Mouse (Mus musculus): ENCODE measurements around the gene Prss37. TPM values are rescaled to one million over a fixed set of nuclear protein-coding genes. Genes with fewer than 3 reads are reported as not detected.

Gene Prss37
- polyA plus RNA-seq (2014; fragmentation: Illumina TruSeq; extraction: RNeasy Lipid Tissue Mini Kit (QIAGEN cat#74804); ENCODE audit: low read depth, low replicate concordance): 3.7 TPM

GRCm38 (mm10) chr6:40519408-40519807, at the start of gene Prss37:
Gene Prss37 (minus strand): TSS chr6:40519508.

GRCm38 (mm10) chr6:40554950-40555349, 35.6 kb upstream of the Prss37 start, which contains the start of gene Olfr461:
Gene Olfr461 (minus strand): TSS chr6:40555050.

GRCm38 (mm10) chr6:40493229-40493628, 26.1 kb downstream of the Prss37 start, which contains the start of gene Tas2r108:
Gene Tas2r108 (plus strand): TSS chr6:40493529.

GRCm38 (mm10) chr6:40490933-40491332, 28.4 kb downstream of the Prss37 start, which contains the start of gene Tas2r137:
Gene Tas2r137 (plus strand): TSS chr6:40491233.

GRCm38 (mm10) chr6:40470916-40471719, 48.2 kb downstream of the Prss37 start, which contains the start of gene Ssbp1:
Gene Ssbp1 (plus strand): TSS chr6:40471352.

Other genes starting within 250 kb of the Prss37 start
- 11.9 TPM for gene Agk, start 194.3 kb downstream of the Prss37 start, polyA plus RNA-seq (2014; fragmentation: Illumina TruSeq; extraction: RNeasy Lipid Tissue Mini Kit (QIAGEN cat#74804); ENCODE audit: low read depth, low replicate concordance)
- 11.1 TPM for gene E330009J07Rik, start 83.4 kb downstream of the Prss37 start, polyA plus RNA-seq (2014; fragmentation: Illumina TruSeq; extraction: RNeasy Lipid Tissue Mini Kit (QIAGEN cat#74804); ENCODE audit: low read depth, low replicate concordance)
- 2.7 TPM for gene Wee2, start 80.4 kb downstream of the Prss37 start, polyA plus RNA-seq (2014; fragmentation: Illumina TruSeq; extraction: RNeasy Lipid Tissue Mini Kit (QIAGEN cat#74804); ENCODE audit: low read depth, low replicate concordance)
- gene Ssbp1, start 48.2 kb downstream of the Prss37 start, polyA plus RNA-seq (2014; fragmentation: Illumina TruSeq; extraction: RNeasy Lipid Tissue Mini Kit (QIAGEN cat#74804); ENCODE audit: low read depth, low replicate concordance): 61.6 TPM
- gene Tas2r137, start 28.3 kb downstream of the Prss37 start, polyA plus RNA-seq (2014; fragmentation: Illumina TruSeq; extraction: RNeasy Lipid Tissue Mini Kit (QIAGEN cat#74804); ENCODE audit: low read depth, low replicate concordance): not detected
- not detected for gene Tas2r108, start 26.0 kb downstream of the Prss37 start, polyA plus RNA-seq (2014; fragmentation: Illumina TruSeq; extraction: RNeasy Lipid Tissue Mini Kit (QIAGEN cat#74804); ENCODE audit: low read depth, low replicate concordance)
- gene Olfr461, start 35.5 kb upstream of the Prss37 start, polyA plus RNA-seq (2014; fragmentation: Illumina TruSeq; extraction: RNeasy Lipid Tissue Mini Kit (QIAGEN cat#74804); ENCODE audit: low read depth, low replicate concordance): not detected
- not detected for gene Olfr460, start 50.0 kb upstream of the Prss37 start, polyA plus RNA-seq (2014; fragmentation: Illumina TruSeq; extraction: RNeasy Lipid Tissue Mini Kit (QIAGEN cat#74804); ENCODE audit: low read depth, low replicate concordance)
- gene Clec5a, start 66.3 kb upstream of the Prss37 start, polyA plus RNA-seq (2014; fragmentation: Illumina TruSeq; extraction: RNeasy Lipid Tissue Mini Kit (QIAGEN cat#74804); ENCODE audit: low read depth, low replicate concordance): 1.6 TPM
- gene Tas2r138, start 93.8 kb upstream of the Prss37 start, polyA plus RNA-seq (2014; fragmentation: Illumina TruSeq; extraction: RNeasy Lipid Tissue Mini Kit (QIAGEN cat#74804); ENCODE audit: low read depth, low replicate concordance): not detected
- 2.4 TPM for gene Mgam, start 109.3 kb upstream of the Prss37 start, polyA plus RNA-seq (2014; fragmentation: Illumina TruSeq; extraction: RNeasy Lipid Tissue Mini Kit (QIAGEN cat#74804); ENCODE audit: low read depth, low replicate concordance)